Mouse (Mus musculus): ENCODE measurements at regions not wholly inside any gene's neighbourhood (a gene's known extent, or its start where the extent isn't known, plus 50 kb on each side); places are given as distances from the start of the nearest gene placed in this dataset.
A peak's percentile ranks its signal among the peaks of the same experiment; 100 is the strongest.

GRCm38 (mm10) chr4:67646090-67646489 lies 818.7 kb downstream of the Tlr4 start:
- peak; percentile 78 for DNase-seq (ENCODE audit: low read depth, low spot score)

DNA sequence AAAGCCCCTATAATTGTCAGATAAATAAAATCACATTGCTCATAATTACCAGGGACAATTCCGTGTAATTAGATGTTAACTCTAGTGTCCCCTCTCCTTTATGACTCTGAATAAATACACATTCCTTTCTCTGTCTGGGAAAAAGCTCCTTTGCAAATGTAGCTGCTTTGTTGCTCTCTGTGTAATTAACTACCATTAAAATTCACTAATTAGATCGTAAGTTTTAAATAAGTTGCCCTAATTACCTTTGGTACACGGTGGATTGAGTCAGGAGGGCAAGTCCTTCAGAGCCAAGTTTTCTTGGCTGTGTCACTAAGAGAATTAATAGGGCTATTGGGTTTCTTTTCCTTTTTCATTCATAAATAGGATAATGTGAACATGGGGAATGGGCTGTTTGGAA lies 834.7 kb downstream of the Tlr4 start:
- DNase-seq (ENCODE audit: low read depth, low spot score) = peak; percentile 8

GRCm38 (mm10) chr4:67673961-67674360 lies 846.6 kb downstream of the Tlr4 start:
- DNase-seq (ENCODE audit: low read depth, low spot score) = peak; percentile 87

- DNase-seq (ENCODE audit: low read depth, low spot score) = peak; percentile 79
Observed at GRCm38 (mm10) chr4:67677589-67677988, 850.2 kb downstream of the Tlr4 start.

- no peak for DNase-seq (ENCODE audit: low read depth, low spot score)
Observed at GRCm38 (mm10) chr4:67698438-67698837, 871.1 kb downstream of the Tlr4 start.

Data from brain, adult 2 months (tissue).